Mouse (Mus musculus): ENCODE data around the gene Reep3. TPM values are rescaled to one million over a fixed set of nuclear protein-coding genes. Genes with fewer than 3 reads are reported as not detected.

The Reep3 gene
- total RNA-seq, 2 experiments from 2014 or later = 22.8 to 24.2 TPM

DNA sequence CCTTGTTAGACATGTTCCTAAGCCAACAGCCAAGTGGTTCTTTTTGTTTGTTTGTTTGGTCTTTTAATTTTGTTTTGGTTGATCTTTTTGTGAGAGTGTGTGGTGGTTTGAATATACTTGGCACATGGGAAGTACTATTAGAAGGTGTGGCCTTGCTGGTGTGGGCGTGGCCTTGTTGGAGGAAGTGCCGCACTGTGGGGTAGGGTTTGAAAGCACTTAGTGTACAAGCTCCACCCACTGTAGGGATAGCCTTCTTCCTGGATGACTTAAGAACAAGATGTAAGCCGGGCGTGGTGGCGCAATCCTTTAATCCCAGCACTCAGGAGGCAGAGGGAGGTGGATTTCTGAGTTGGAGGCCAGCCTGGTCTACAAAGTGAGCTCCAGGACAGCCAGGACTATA lies 113.7 kb downstream of the Reep3 start:
- no peak for DNase-seq (ENCODE audit: extremely low spot score in 1 of 2, low spot score in 1 of 2)

DNA sequence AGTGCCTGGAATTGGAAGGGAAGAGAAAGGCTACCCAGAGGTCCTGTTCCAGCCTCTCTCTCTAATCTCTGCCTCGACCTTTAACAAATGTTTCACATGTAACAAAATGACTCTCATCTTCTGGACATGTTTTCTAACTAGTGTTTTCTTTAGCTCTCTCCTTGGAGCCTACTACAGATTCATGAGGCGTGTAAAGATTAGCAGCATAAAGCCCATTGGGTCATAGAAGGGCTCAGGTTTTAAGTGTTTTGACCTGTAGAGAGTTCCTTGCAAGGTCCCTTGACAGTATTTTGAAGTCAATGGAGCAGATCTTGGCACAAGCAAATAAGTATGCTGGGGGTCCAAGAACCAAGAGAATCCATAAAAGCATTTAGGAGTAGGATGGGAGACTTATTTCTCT lies 118.5 kb downstream of the Reep3 start:
- DNase-seq (ENCODE audit: extremely low spot score in 1 of 2, low spot score in 1 of 2) = no peak

DNA sequence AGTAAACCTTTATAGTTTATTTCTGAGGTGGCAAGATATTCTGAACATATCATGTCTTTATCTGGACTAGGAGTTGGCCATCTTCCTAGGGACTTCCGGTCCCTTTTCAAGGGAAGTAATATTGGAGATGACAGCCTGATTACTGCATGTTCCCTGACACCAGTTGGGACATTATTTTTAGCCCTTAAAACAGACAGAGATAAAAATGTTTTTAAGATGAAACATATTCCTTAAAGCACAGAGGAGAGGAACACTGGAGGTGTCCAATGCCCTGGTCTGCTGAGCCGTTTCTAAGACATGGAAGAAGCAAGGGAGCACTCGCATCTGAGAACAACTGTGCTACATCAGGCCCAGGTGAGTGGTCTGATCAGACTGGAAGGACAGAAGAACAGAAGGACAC lies 119.7 kb downstream of the Reep3 start:
- DNase-seq (ENCODE audit: extremely low spot score in 1 of 2, low spot score in 1 of 2) = no peak

DNA sequence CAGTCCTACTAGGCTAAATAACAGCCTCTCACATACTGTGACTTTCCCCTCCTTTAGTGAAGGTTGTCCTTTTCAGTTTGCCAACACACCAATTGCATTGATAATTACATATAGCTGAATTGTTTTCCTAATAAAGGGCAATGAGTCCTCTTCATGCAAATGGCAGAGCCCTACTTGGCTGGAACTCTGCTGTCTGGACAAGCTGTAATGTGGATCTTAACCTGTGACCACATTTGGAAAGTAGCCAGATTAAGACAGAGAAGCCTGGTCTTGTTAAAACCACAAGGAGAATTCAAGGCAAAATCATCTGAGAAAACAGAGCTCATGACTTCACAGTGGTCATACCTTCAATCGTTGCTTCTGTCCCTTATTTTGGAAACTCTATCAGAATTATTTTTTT lies 121.3 kb downstream of the Reep3 start:
- no peak for DNase-seq (ENCODE audit: extremely low spot score in 1 of 2, low spot score in 1 of 2)

DNA sequence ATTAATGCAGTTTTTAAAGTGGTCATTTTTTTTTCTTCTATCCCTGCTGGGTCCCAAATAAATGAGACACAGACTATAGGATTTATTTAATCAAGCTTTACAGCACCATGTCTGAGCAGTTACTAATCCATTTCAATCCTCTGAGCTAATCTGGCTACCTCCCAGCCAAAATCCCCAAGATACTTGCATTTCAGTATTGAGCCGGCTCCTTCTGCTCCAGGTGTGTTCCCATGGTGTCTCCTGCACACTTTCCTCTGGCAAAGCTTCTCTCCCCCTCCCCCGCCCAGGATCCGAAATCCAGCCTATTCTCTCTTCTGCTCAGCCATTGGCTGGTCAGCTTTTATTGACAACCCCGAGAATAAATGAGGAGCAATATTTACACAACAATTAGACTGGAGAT lies 122.3 kb downstream of the Reep3 start:
- no peak for DNase-seq (ENCODE audit: extremely low spot score in 1 of 2, low spot score in 1 of 2)

DNA sequence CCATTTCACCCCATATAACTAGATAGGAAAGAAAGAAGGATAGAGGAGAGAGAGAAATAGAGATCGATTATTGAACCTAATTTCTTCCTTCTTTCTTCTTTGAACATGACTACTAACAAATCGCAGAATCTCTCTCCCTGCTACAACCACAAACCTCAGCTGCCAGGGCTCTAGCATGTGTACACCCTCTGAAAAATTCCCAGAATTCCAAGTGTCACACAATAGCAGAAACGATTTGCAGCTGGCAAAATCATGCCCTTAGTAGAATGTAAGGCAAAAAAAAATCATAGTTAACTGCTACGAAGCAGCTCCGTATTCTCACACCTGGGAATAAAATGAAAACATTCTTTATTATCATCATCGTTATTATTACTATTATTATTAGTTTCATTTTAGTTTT lies 122.9 kb downstream of the Reep3 start:
- no peak for DNase-seq (ENCODE audit: extremely low spot score in 1 of 2, low spot score in 1 of 2)

DNA sequence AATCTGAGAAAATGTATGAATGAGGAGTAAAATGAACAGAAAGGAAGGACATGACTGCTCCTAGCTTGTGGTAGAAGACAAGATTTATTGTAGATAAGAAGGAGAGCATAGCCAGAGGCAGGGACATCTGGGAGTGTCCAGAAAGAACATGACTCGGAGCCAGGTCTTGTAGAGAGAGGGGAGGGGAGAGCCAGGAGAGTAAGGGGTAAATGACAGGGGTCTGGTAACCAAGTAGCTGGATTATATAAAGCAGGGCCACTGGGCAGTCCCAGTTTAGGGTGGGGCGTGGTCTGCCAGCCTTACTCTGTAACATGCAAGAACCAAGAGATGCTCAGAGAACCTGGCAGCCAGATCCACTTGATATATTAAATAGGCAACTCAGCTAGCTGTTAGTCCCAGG lies 123.5 kb downstream of the Reep3 start:
- DNase-seq (ENCODE audit: extremely low spot score in 1 of 2, low spot score in 1 of 2) = no peak

DNA sequence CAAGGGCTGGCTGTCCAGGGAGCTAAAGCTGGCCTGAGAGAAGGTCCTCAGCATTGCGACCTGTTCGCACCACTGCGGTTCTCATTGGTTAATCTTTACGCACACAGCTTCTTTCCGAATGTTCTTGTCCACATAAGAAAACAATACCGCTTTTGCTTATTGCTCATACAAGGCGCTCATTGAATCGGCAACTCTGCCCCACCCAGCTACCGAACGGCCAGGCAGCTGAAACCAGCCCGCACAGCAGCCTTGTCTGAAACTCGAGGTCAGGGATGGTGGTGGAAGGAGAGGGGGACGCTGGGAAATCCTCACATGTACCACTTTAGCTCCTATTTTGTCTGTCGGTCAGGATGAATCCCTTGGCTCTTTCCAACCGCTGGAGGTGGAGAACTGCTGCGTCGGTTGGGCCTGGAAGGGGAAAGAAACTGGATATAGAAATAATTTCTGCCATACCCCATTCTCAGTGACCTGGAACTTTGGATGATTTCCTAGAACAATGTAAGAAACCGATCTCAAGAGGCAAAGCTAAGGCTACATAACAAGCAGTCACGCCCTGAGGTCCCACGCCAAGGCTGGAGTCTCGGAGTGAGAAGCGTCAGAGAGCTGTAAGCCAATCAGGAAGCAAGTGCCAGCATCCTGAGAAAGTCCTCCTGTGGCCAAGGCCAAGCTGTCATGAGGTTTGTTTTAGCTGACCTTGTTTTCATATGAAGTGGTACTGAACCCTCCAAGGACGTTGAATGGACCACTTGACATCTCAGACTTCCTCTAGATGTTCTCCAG lies 126.2 kb downstream of the Reep3 start:
- no peak for DNase-seq (ENCODE audit: extremely low spot score in 1 of 2, low spot score in 1 of 2)

DNA sequence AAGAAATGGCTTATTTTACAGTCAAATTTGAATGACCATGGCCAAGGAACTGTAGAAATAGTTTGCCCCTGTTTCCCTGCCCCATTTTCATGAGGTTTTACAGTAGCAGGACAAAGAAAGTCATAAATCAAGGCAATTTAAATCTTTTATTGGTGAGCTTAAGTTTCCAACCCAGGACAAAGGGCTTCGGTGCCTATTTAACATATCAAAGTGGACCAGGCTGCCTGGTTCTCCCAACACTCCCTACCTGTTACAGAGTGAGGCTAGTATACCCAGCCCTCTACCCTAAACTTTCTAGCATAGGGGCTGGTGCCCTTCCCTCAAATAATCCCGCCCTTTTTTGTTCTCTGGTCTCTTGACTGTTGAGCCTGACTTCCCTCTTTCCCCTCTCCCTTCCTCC lies 127.2 kb downstream of the Reep3 start:
- no peak for DNase-seq (ENCODE audit: extremely low spot score in 1 of 2, low spot score in 1 of 2)

DNA sequence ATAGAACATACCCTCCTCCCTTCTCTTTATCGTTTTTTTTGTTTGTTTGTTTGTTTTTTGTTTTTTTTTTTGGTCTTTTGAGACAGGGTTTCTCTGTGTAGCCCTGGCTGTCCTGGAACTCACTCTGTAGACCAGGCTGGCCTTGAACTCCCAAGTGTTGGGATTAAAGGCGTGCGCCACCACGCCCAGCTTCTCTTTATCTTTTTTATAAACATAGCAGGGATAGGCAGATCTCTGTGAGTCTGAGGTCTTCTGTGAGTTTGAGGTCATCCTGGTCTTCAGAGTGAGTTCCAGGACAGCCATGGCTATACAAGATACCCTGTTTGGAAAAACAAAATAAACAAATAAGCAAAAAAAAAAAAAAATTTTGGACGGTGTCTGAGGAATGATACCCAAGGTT lies 127.7 kb downstream of the Reep3 start:
- DNase-seq (ENCODE audit: extremely low spot score in 1 of 2, low spot score in 1 of 2) = no peak

DNA sequence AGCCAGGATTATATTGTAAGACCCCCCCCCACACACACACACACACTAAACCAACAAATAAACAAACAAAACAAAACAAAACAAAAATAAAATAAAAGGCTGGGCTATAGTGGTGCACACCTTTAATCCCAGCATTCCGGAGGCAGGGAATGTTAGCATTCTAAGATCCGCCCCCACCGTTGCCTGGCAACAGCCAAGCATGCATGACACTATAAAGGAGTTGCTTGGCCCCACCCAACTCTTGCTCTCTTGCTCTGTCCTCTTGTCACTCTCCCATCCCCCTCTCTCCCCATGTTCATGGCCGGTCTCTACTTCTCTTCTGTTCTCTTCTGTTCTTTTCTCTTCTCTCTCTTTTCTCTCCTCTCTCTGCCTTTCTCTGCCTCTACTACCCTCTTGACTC lies 128.2 kb downstream of the Reep3 start:
- DNase-seq (ENCODE audit: extremely low spot score in 1 of 2, low spot score in 1 of 2) = no peak

DNA sequence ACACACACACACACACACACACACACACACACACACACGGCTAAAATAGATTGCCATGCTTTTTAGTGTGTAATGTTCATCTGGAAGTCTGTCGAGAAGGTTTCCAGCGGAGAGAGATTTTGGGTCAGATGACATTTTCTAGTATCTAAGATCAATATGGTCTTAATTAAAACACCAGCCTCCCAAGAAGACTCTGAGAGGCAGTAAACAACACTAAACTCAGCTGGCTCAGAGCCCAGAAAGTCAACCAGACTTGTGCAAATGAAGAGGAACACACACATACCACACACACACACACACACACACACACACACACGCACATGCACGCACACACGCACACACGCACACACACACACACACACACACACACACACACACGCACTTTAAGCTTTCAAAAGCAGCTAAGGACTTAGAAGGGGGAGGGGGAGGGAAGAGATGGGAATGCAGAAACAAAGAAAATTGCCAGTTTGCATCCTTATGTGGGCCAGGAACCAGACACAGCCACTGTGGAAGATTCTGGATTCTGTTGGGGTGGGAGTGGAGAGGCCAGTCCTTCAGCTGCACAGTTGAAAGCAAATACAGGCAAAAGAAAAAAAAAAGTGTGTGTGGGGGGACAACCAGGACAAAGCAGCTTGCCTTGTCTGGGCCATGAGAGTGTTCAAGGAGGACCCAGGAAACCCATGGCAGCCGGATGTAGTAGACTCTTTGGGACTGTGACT lies 130.2 kb downstream of the Reep3 start:
- peak in 1 of 2 experiments; percentile 26 for DNase-seq (ENCODE audit: extremely low spot score in 1 of 2, low spot score in 1 of 2)

DNA sequence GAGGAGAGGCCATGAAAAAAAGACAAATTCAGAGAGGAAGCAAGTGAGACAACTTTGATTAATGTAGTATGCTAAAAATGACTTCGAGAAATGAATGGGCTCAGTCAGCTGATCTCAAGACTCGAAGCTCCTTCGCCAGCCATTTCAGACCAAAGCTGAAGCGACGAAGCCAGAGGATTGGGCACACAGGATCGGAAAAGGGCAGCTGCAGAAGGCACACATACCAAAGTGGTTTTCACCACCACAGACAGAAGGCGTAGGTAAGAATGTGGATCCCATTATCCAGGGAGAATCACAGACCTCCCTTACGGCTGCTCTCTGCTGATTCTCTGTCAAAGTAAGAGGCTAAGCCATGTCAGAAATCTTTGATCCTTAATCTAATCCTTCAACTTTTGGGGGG lies 136.6 kb downstream of the Reep3 start:
- DNase-seq (ENCODE audit: extremely low spot score in 1 of 2, low spot score in 1 of 2) = no peak

Other genes starting within 250 kb of the Reep3 start
- gene Jmjd1c, start 820 bp downstream of the Reep3 start, total RNA-seq (2021) = 10 to 100 TPM; 80.3 to 98.6 TPM
- 10 to 100 TPM; 17.9 to 21.1 TPM for gene Nrbf2, start 188.4 kb upstream of the Reep3 start, total RNA-seq (2021)